Mouse (Mus musculus) kidney, adult 2 months (tissue): Measurements from ENCODE around the gene Hormad2. TPM values are rescaled to one million over a fixed set of nuclear protein-coding genes. Genes with fewer than 3 reads are reported as not detected.
A peak's percentile ranks its signal among the peaks of the same experiment; 100 is the strongest.

Source experiments
- DNase-seq: peaks from one replicate; pipeline ENCODE4 v3.0.0; 2021
- H3K27ac ChIP-seq: fragments of 200-500 bp; 2 replicates; pipeline ENCODE4 v1.5.1; 2012; ENCODE audit warnings: low read depth, low read length, control low read depth, inconsistent platforms; ENCODE audit not compliant: insufficient read depth
- H3K27me3 ChIP-seq: fragments of 200-500 bp; replicated peaks from 2 replicates; pipeline ENCODE4 v1.6.1; 2012; ENCODE audit warnings: mild to moderate bottlenecking, moderate library complexity, low read length, inconsistent platforms; ENCODE audit not compliant: control insufficient read depth, insufficient read depth
- H3K36me3 ChIP-seq: fragments of 200-500 bp; 2 replicates; pipeline ENCODE4 v1.6.1; 2012; ENCODE audit warnings: mild to moderate bottlenecking, moderate library complexity, low read length, inconsistent platforms; ENCODE audit not compliant: control insufficient read depth, insufficient read depth
- H3K4me1 ChIP-seq: fragments of 200-500 bp; 2 replicates; pipeline ENCODE4 v1.6.1; 2011; ENCODE audit warnings: low read length; ENCODE audit not compliant: control insufficient read depth, insufficient read depth
- H3K4me3 ChIP-seq: fragments of 200-500 bp; 2 replicates; pipeline ENCODE4 v1.5.1; 2011; ENCODE audit warnings: mild to moderate bottlenecking, low read depth, low read length, control low read depth; ENCODE audit not compliant: insufficient read depth
- CTCF ChIP-seq: fragments of 200-500 bp; conservative IDR thresholded peaks from 2 replicates; pipeline ENCODE4 v1.5.1; 2011; ENCODE audit warnings: low read depth, mild to moderate bottlenecking, control low read depth, low read length, moderate library complexity, mixed read lengths; ENCODE audit not compliant: insufficient read depth, insufficient read length
- POLR2A ChIP-seq: fragments of 200-500 bp; IDR thresholded peaks from one replicate; pipeline ENCODE4 v1.6.1; 2011; ENCODE audit warnings: low read depth, low read length, control low read depth
- WGBS: fragments of 180-500 bp; shearing (Covaris S2); methylation state at CpG from one replicate; pipeline ENCODE4 v1.1.7; 2018; 5-methylcytosine and 5-hydroxymethylcytosine counted together
- polyA plus RNA-seq: library from polyadenylated mRNA; depleted of rRNA; stranded (reverse); fragments of >200 nt; gene quantifications from 2 replicates; pipeline ENCODE4 v1.2.3, GENCODE M21; 2012

Gene Hormad2
- polyA plus RNA-seq, 1 experiment = not detected

GRCm38 (mm10) chr11:4464186-4464585 is 23.3 kb upstream of the Hormad2 start:
- Histone ChIP-seq H3K27me3 (no peaks in the 10 kb centered on the region), H3K4me1 (no peaks in the 10 kb centered on the region; the same call in 1 of the 2 replicates), H3K27ac (no peak overlapping the region), H3K36me3 (no peaks in the 10 kb centered on the region), H3K4me3 (no peak overlapping the region)
- TF ChIP-seq CTCF = no peak
- TF ChIP-seq POLR2A = no peak
- 94% methylated on average over 1 of the region's 1 CpGs for WGBS
- no peak for DNase-seq

- WGBS = 75% methylated on average over 2 of the region's 2 CpGs
- H3K27me3 ChIP-seq = no peaks in the 10 kb centered on the region
- DNase-seq = no peak
Measured at GRCm38 (mm10) chr11:4462868-4463267, 22.0 kb upstream of the Hormad2 start.

GRCm38 (mm10) chr11:4461154-4461553 is 20.2 kb upstream of the Hormad2 start:
- Histone ChIP-seq H3K27me3 (no peaks in the 10 kb centered on the region), H3K36me3 (no peaks in the 10 kb centered on the region), H3K4me3 (no peak overlapping the region), H3K27ac (no peak overlapping the region), H3K4me1 (no peaks in the 10 kb centered on the region; the same call in 1 of the 2 replicates)
- no peak for TF ChIP-seq CTCF
- TF ChIP-seq POLR2A = no peak
- WGBS = 27% methylated on average over 12 of the region's 12 CpGs
- no peak for DNase-seq

More at GRCm38 (mm10) chr11:4462868-4463267, 22.0 kb upstream of the Hormad2 start:
- Histone ChIP-seq H3K4me1 (no peaks in the 10 kb centered on the region; the same call in 1 of the 2 replicates), H3K4me3 (no peak overlapping the region), H3K36me3 (no peaks in the 10 kb centered on the region), H3K27ac (no peak overlapping the region)
- TF ChIP-seq POLR2A = no peak
- no peak for TF ChIP-seq CTCF

- no peak for DNase-seq
- Histone ChIP-seq H3K27ac (no peak overlapping the region), H3K36me3 (no peaks in the 10 kb centered on the region), H3K27me3 (no peaks in the 10 kb centered on the region), H3K4me3 (no peak overlapping the region), H3K4me1 (no peaks in the 10 kb centered on the region)
- 45% methylated on average over 5 of the region's 5 CpGs for WGBS
- TF ChIP-seq CTCF = no peak
- TF ChIP-seq POLR2A = no peak
Measured at GRCm38 (mm10) chr11:4460615-4461014, 19.7 kb upstream of the Hormad2 start.

- Histone ChIP-seq H3K27me3 (no peaks in the 10 kb centered on the region), H3K27ac (no peak overlapping the region), H3K36me3 (no peaks in the 10 kb centered on the region), H3K4me3 (no peak overlapping the region), H3K4me1 (no peaks in the 10 kb centered on the region)
- TF ChIP-seq CTCF = no peak
- no peak for DNase-seq
- whole genome bisulfite sequencing = 83% methylated on average over 8 of the region's 8 CpGs
Measured at GRCm38 (mm10) chr11:4454895-4455535, 14.1 kb upstream of the Hormad2 start.

GRCm38 (mm10) chr11:4452467-4453184 is 11.7 kb upstream of the Hormad2 start:
- WGBS = 88% methylated on average over 12 of the region's 12 CpGs
- H3K27ac ChIP-seq = no peak overlapping the region
- no peaks in the 10 kb centered on the region for H3K36me3 ChIP-seq
- H3K4me1 ChIP-seq = no peaks in the 10 kb centered on the region
- no peaks in the 10 kb centered on the region for H3K27me3 ChIP-seq
- TF ChIP-seq CTCF = no peak
- no peak for TF ChIP-seq POLR2A
- no peak for DNase-seq
- H3K4me3 ChIP-seq = no peak overlapping the region

GRCm38 (mm10) chr11:4451116-4451515 is 10.2 kb upstream of the Hormad2 start:
- Histone ChIP-seq H3K4me3 (no peak overlapping the region), H3K4me1 (no peaks in the 10 kb centered on the region), H3K27me3 (no peaks in the 10 kb centered on the region), H3K36me3 (no peaks in the 10 kb centered on the region), H3K27ac (no peak overlapping the region)
- TF ChIP-seq CTCF (peak; percentile 83), POLR2A (no peak)
- peak; percentile 49 for DNase-seq
- WGBS = 30% methylated on average over 9 of the region's 9 CpGs
